Mouse (Mus musculus): ENCODE results near the gene Emid1.

- no peak for TF ChIP-seq POLR2A (IDR thresholded peaks at IDR 0.05; ENCODE audit: low read depth, low read length)
- no peak for TF ChIP-seq CTCF (IDR thresholded peaks at IDR 0.05; ENCODE audit: extremely low read depth, insufficient read length, insufficient replicate concordance, low read depth, low read length)
These were observed 42.6 kb downstream of the Emid1 start for GRCm38 (mm10) chr11:5109441-5109840.

Data from small intestine, adult 2 months (tissue).